In the genomic region with DNA sequence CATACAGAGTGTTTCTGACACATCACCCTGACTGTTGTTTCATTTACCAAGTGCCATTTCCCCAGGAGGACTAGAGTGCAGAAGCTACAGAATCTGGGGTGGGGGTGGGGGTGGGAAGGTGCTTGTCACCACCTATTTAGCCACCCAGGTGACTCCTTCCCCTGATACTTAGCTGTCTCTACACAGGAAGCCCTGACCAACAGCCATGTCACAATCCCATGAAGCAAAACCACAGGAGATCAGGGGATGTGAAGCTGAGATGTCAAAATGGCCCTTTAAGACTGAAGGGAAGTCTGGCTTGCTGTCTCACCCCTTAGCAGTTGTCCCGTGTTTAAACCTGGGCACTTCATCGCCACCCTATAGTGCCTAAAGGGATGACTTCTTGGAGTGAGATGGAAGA, we compare ENCODE assay signal across 29 mouse cellular contexts. TPM values are rescaled to one million over a fixed set of nuclear protein-coding genes. Genes with fewer than 3 reads are reported as not detected.
DNase-seq lines count a peak whose midpoint lies in the region; ATAC-seq and TF ChIP-seq lines count a peak whose summit lies in the region.
"Had no signal": no experiment of that assay in that cellular context is flagged by ENCODE, and none has a peak within 500 bp of the region (broad histone marks: within the 10 kb centered on the region; RNA-seq: fewer than 3 reads in every experiment).

No protein-coding gene starts in this region.

- H3K4me2 ChIP-seq in midbrain, embryonic 11.5 days = no peak overlapping the region
- no peak overlapping the region for H3K4me2 ChIP-seq in midbrain, postnatal 0 days (ENCODE audit: low read depth, low read length, poor library complexity, severe bottlenecking)
- no peak overlapping the region for H3K4me2 ChIP-seq in heart, embryonic 12.5 days
- H3K4me2 ChIP-seq: forebrain, embryonic 13.5 days; heart, embryonic 11.5 days; heart, embryonic 15.5 days had no signal

- H3K27ac ChIP-seq in midbrain, embryonic 11.5 days (ENCODE audit: low read depth, low read length) = no peak overlapping the region
- H3K27ac ChIP-seq in midbrain, postnatal 0 days (ENCODE audit: low read depth, low read length) = no peak overlapping the region
- no peak overlapping the region for H3K27ac ChIP-seq in heart, embryonic 12.5 days (ENCODE audit: poor library complexity, severe bottlenecking)
- H3K27ac ChIP-seq: forebrain, embryonic 10.5 days; forebrain, embryonic 13.5 days; heart, embryonic 15.5 days had no signal

- H3K4me1 ChIP-seq in midbrain, embryonic 11.5 days (ENCODE audit: control insufficient read depth, insufficient read depth, low read length) = no peaks in the 10 kb centered on the region
- H3K4me1 ChIP-seq in midbrain, postnatal 0 days (ENCODE audit: insufficient read depth, low read length) = 0 out of 2 replicates have a peak, but pooled peaks cover 3% of the 10 kb centered on the region
- H3K4me1 ChIP-seq in heart, embryonic 12.5 days (replicated peaks) = peaks cover 12% of the 10 kb centered on the region
- H3K4me1 ChIP-seq: forebrain, embryonic 10.5 days had no signal

- H3K9ac ChIP-seq in midbrain, embryonic 11.5 days (ENCODE audit: low read length) = no peak overlapping the region
- no peak overlapping the region for H3K9ac ChIP-seq in midbrain, postnatal 0 days (replicated peaks; ENCODE audit: low read length, poor library complexity, severe bottlenecking)
- H3K9ac ChIP-seq in heart, embryonic 12.5 days = no peak overlapping the region
- H3K9ac ChIP-seq: forebrain, embryonic 13.5 days; heart, embryonic 15.5 days had no signal

- DNase-seq in midbrain, embryonic 11.5 days (ENCODE audit: low spot score, missing footprints) = peak; percentile 35
- DNase-seq in midbrain, postnatal 0 days (ENCODE audit: low spot score) = no peak
- DNase-seq in lung, postnatal 4 days = no peak
- DNase-seq: adrenal gland, adult 8-10 months; adrenal gland, postnatal 25 days; cerebellum, adult 18-20 months; cerebellum, adult 9-10 months; cerebellum, postnatal 14 days; gastrocnemius, postnatal 10 days; gastrocnemius, postnatal 36 days; heart, postnatal 10 days; heart, postnatal 36 days had no signal

- H3K9me3 ChIP-seq in midbrain, embryonic 11.5 days (ENCODE audit: control insufficient read depth, low read length) = no peaks in the 10 kb centered on the region
- no peaks in the 10 kb centered on the region for H3K9me3 ChIP-seq in midbrain, postnatal 0 days (ENCODE audit: low read length)
- no peaks in the 10 kb centered on the region for H3K9me3 ChIP-seq in heart, embryonic 12.5 days (replicated peaks)
- H3K9me3 ChIP-seq: forebrain, embryonic 10.5 days; forebrain, embryonic 13.5 days; heart, embryonic 15.5 days had no signal

- H3K4me3 ChIP-seq in midbrain, embryonic 11.5 days (ENCODE audit: low read depth, low read length) = no peak overlapping the region
- no peak overlapping the region for H3K4me3 ChIP-seq in midbrain, postnatal 0 days (ENCODE audit: low read depth, low read length)
- no peak overlapping the region for H3K4me3 ChIP-seq in heart, embryonic 12.5 days
- H3K4me3 ChIP-seq: forebrain, embryonic 10.5 days; forebrain, embryonic 13.5 days; heart, embryonic 15.5 days had no signal

- TF ChIP-seq CTCF in midbrain, postnatal 0 days (IDR thresholded peaks at IDR 0.05) = no peak

- H3K27me3 ChIP-seq in midbrain, embryonic 11.5 days (ENCODE audit: control insufficient read depth, insufficient read depth, low read length) = no peaks in the 10 kb centered on the region
- H3K27me3 ChIP-seq in midbrain, postnatal 0 days (ENCODE audit: insufficient read depth, low read length) = no peaks in the 10 kb centered on the region
- 0 out of 2 replicates have a peak, but pooled peaks cover 9% of the 10 kb centered on the region for H3K27me3 ChIP-seq in heart, embryonic 12.5 days (replicated peaks)
- H3K27me3 ChIP-seq: forebrain, embryonic 13.5 days; heart, embryonic 15.5 days had no signal

- ATAC-seq in midbrain, embryonic 11.5 days (ENCODE audit: low FRiP score) = no peak
- no peak for ATAC-seq in midbrain, postnatal 0 days (ENCODE audit: low FRiP score)
- ATAC-seq in hematopoietic stem cell, adult 5-6 weeks (replicated peaks in 1 of 2; ENCODE audit: insufficient read depth in 1 of 2, low FRiP score in 2 of 2, low TSS enrichment in 1 of 2, low read depth in 1 of 2, poor library complexity in 2 of 2, severe bottlenecking in 2 of 2) = peak; percentile 22 to 78; a peak in 1 of 4 replicates
- peak; percentile 46; the same call in 1 of the 2 replicates for ATAC-seq in neutrophil, adult 5-6 weeks (ENCODE audit: extremely low read depth, insufficient number of reproducible peaks, low FRiP score, poor library complexity, severe bottlenecking)
- no peak for ATAC-seq in heart, embryonic 12.5 days (ENCODE audit: insufficient number of reproducible peaks, low FRiP score)
- ATAC-seq: CD4-positive, CD25-positive, alpha-beta regulatory T cell, adult 4 months; forebrain, embryonic 13.5 days; forebrain, embryonic 16.5 days; hindbrain, embryonic 16.5 days had no signal

- no peaks in the 10 kb centered on the region for H3K36me3 ChIP-seq in midbrain, embryonic 11.5 days (ENCODE audit: control insufficient read depth, insufficient read depth, low read length)
- H3K36me3 ChIP-seq in midbrain, postnatal 0 days (ENCODE audit: insufficient read depth, low read length) = no peaks in the 10 kb centered on the region
- no peaks in the 10 kb centered on the region for H3K36me3 ChIP-seq in heart, embryonic 12.5 days
- H3K36me3 ChIP-seq: forebrain, embryonic 10.5 days; heart, embryonic 15.5 days had no signal

- WGBS in midbrain, embryonic 11.5 days = 87% methylated on average over 2 of the region's 2 CpGs
- 82% methylated on average over 2 of the region's 2 CpGs for WGBS in midbrain, postnatal 0 days
- WGBS in heart, embryonic 12.5 days = 68% methylated on average over 2 of the region's 2 CpGs

RNA-seq across cellular contexts. Expression of gene Susd4, which starts 37.9 kb away (rescaled TPM):
- 22.4 and 23.0 TPM in 2 replicates for polyA plus RNA-seq in midbrain, embryonic 11.5 days (2014; fragmentation: Nextera tagmentation; extraction: Ambion mirVana)
- total RNA-seq in midbrain, postnatal 0 days (2014; rRNA removed) = 80.6 and 89.7 TPM in 2 replicates
- 97.1 and 98.7 TPM in 2 replicates for polyA plus RNA-seq in midbrain, postnatal 0 days (2015; fragmentation: Nextera tagmentation; extraction: Ambion mirVana)
- total RNA-seq in hematopoietic stem cell, adult 5-6 weeks (2017) = 1.3 and 2.2 TPM in 2 replicates
- not detected in 2 replicates for total RNA-seq in neutrophil, adult 5-6 weeks (2017)
- polyA plus RNA-seq in heart, embryonic 12.5 days (2016; fragmentation: Nextera tagmentation; extraction: Ambion mirVana) = 4.7 and 5.3 TPM in 2 replicates
- total RNA-seq: MEL had no signal

RNA-seq across cellular contexts. Expression of gene Ccdc185, which starts 52.6 kb away (rescaled TPM):
- polyA plus RNA-seq in midbrain, embryonic 11.5 days (2014; fragmentation: Nextera tagmentation; extraction: Ambion mirVana) = not detected in 2 replicates
- total RNA-seq in midbrain, postnatal 0 days (2014; rRNA removed) = not detected in 2 replicates
- polyA plus RNA-seq in midbrain, postnatal 0 days (2015; fragmentation: Nextera tagmentation; extraction: Ambion mirVana) = not detected in 2 replicates
- not detected in 2 replicates for total RNA-seq in hematopoietic stem cell, adult 5-6 weeks (2017)
- total RNA-seq in neutrophil, adult 5-6 weeks (2017) = not detected in 2 replicates
- not detected in 2 replicates for polyA plus RNA-seq in heart, embryonic 12.5 days (2016; fragmentation: Nextera tagmentation; extraction: Ambion mirVana)
- total RNA-seq: adrenal gland, adult 8-10 months; adrenal gland, postnatal 25 days; gastrocnemius, adult 18-20 months; gastrocnemius, postnatal 10 days; gastrocnemius, postnatal 36 days; heart, adult 8-10 months; heart, postnatal 10 days; heart, postnatal 36 days; MEL had no signal
- polyA plus RNA-seq: C2C12; CD4-positive, CD25-positive, alpha-beta regulatory T cell, adult 4 months; embryonic facial prominence, embryonic 11.5 days; embryonic facial prominence, embryonic 14.5 days; forebrain, embryonic 10.5 days; forebrain, embryonic 13.5 days; forebrain, embryonic 16.5 days; heart, embryonic 11.5 days; heart, embryonic 15.5 days; hindbrain, embryonic 11.5 days; hindbrain, embryonic 16.5 days had no signal

Comparison
In these comparisons a context has a peak if more than half of its experiments do, and no peak if none do; other contexts are left out.
1. ATAC-seq: peak in hematopoietic stem cell, adult 5-6 weeks (2 of 2) and neutrophil, adult 5-6 weeks (single experiment); none in midbrain, embryonic 11.5 days (single experiment), midbrain, postnatal 0 days (single experiment) and heart, embryonic 12.5 days (single experiment).
2. RNA of gene Susd4, which starts 37.9 kb away (total RNA-seq): 80.6 to 89.7 TPM in midbrain, postnatal 0 days; 1.3 to 2.2 TPM in hematopoietic stem cell, adult 5-6 weeks and not detected in neutrophil, adult 5-6 weeks; every median in the first group is over 10 times any median in the second.